Mouse (Mus musculus) lung, adult 2 months (tissue): ENCODE measurements around the gene Dbi.

Source experiments
- CTCF ChIP-seq: fragments of 200-500 bp; IDR thresholded peaks from 2 replicates; pipeline ENCODE4 v1.5.1; 2011; ENCODE audit warnings: mild to moderate bottlenecking, low read length, control low read depth; ENCODE audit not compliant: insufficient read depth
- POLR2A ChIP-seq: fragments of 200-500 bp; IDR thresholded peaks from 2 replicates; pipeline ENCODE4 v1.6.1; 2011; ENCODE audit warnings: low read depth, mild to moderate bottlenecking, control low read depth, low read length, borderline replicate concordance; ENCODE audit errors: extremely low read depth

- no peak for TF ChIP-seq POLR2A
- no peak for TF ChIP-seq CTCF
Observed at GRCm38 (mm10) chr1:120146994-120147393, 26.1 kb upstream of the Dbi start.
